Mouse (Mus musculus) left cerebral cortex, postnatal 25 days (tissue): ENCODE results near the gene Jsrp1. TPM values are rescaled to one million over a fixed set of nuclear protein-coding genes. Genes with fewer than 3 reads are reported as not detected.

ENCODE experiments used
- DNase-seq, 2 experiments: peaks; one replicate each; pipeline ENCODE4 v3.0.0; 2022; ENCODE audit warnings: low spot score in 2 of 2, mixed read lengths in 1 of 2
- intact Hi-C: fragments of 180-260 bp; cut with DNase I; formaldehyde crosslinking; loops from one replicate; pipeline ENCODE4 v1.15.1; 2025
- total RNA-seq, 2 experiments: library from RNA; stranded (reverse); gene quantifications; 2 replicates each; pipeline ENCODE4 v1.2.3; 2021

Jsrp1 gene
- total RNA-seq, 2 experiments from 2014 or later = 4.0 to 4.5 TPM

DNA sequence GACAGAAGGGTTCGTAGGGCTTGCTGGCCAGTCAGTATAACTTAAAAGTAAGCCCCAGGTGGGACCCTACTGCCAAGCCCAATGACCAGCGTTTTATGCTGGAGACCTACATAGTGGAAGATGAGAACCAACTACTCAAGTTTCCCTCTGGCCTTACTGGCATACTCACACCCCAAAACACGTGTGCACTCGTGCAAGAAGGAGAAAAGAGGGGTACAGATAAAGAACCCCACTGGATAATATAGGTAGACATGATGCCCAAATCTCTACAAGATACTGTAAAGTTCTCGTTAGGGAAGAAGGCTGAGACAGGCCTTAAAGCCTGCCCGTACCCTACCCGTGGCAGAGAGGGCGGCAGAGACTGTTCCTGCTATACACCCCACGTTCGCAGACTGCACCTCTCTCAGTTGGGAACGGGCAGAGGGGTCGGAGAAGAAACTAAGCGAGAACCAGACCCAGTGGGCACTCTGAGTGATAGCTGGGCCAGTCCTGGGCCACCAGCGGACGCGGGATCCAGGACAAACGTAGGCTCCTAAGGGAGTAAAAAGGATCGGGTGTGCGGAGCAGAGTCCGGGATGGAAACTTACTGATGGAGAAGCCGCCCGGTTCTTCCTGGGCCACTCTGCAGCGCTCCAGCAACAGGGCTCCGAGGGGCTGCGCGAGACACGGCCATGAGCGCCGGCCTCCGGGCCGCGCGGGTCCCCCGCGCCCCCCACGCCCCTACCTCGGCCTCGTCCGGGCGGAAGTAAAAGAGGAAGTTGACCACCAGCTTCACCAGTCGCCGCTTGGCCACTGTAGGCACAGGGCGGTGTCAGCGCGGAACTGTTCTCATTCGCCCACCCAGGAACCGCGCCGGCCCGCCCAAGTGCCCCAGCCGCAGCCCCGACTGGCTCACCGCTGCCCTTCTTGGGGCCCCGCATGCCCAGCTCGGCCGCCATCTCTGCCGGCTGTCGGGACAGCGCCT lies 15.8 kb downstream of the Jsrp1 start:
- intact Hi-C loops = loop anchor here (2.0 kb wide), 1 partner anchor 43 kb away; the partner anchor contains the start of gene Dot1l
- no peak for DNase-seq

DNA sequence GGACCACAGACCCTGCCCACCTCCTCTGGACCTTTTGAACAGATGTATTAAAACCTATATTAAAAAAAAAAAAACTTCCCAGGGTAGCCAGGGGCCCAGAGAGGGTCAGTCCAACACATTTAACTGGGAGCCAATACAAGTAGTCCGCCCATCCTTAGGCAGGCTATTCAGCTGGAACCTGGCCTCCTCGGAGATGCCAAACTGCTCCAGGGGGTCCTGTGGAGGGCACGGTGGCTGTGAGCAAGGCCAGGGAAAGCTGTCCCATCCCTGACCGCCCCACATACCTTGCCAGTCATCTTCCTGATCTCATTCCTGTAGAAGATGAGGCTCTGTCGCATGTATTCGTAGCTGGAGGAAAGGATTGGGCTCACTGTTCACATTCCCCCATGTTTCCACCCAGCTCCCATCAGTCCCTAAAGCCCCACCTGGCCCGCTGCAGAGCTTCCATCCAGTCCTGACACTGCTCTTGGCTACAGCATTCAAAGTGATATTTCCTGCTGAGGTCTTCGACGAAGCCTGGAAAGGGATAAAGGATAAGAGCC lies 16.9 kb downstream of the Jsrp1 start:
- intact Hi-C loops = no loop called here
- no peak for DNase-seq

DNA sequence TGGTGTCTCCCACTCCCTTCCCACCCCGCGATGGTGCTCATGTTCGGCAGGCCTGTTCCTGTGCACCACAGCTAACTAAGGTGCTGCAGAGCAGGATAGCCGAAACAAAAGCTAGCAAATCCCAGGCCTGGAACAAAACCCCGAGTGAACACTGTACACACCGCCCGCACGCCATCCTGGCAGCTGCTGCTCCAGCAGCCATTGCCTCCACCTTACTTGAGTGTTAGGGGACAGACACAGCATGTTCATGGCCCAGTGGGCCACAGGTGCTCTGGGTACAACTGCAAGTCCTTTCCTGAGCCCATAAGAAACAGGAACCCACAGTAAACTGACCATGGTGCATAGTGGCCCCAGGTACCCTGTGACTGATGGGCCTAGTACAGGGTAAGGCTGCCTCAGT lies 18.5 kb downstream of the Jsrp1 start:
- no peak for DNase-seq

DNA sequence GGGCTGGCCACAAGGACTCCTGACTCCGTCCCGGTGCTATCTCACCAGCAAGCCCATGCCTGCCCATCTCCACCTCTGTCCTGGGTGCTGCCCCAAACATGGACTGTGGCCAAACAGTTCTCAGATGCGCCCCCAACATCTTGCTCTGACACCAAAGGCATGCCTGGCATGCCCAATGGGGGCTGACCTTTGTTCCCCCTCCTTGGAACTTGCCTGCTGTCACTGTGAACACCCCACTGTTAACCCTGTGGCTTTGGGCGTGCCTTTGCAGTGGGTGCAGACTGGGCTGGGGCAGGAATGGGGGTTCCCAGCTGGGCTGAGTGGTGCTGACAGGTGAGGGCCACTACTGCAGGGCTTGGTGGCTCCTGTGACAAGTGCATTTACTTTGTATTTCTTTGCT lies 19.5 kb downstream of the Jsrp1 start:
- intact Hi-C loops = no loop called here
- no peak for DNase-seq

More for the DNA sequence above, 18.5 kb downstream of the Jsrp1 start:
- intact Hi-C loops = no loop called here

DNA sequence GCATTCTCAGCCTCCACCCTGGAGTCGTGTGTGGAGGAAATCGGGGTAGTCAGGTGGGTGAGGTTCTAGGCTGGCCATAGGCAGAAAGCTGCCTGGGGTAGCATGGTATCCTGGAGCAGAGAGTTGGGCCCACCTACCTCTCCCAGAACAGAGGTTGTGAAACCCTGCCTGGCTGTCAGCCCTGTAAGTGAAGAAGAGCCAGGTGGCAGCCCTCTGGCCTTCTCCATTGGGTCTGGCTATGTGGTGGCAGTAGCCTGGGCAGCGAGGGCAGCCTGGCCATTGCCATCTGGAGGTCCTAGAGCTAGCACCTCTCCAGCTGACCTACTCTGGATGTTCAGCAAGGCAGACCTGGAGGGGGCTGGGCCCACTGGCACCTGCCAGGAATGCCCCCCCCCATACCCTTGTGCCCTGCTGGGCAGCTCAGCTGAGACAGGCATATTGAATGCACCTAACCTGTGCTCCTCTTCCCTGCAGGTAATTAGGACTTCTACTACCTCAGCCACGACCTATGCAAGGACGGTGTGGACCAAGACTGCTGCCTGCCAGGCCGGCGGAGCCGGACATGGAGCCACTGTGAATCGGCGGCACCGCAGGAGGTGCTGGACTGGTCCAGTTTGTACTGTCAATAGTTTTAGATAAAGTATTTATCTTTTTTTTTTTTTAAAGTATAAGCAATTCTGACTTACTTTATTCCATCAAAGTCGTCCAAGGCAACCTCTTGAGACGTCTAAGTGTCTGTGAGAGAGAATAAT lies 20.1 kb downstream of the Jsrp1 start:
- DNase-seq = no peak
- intact Hi-C loops = no loop called here

DNA sequence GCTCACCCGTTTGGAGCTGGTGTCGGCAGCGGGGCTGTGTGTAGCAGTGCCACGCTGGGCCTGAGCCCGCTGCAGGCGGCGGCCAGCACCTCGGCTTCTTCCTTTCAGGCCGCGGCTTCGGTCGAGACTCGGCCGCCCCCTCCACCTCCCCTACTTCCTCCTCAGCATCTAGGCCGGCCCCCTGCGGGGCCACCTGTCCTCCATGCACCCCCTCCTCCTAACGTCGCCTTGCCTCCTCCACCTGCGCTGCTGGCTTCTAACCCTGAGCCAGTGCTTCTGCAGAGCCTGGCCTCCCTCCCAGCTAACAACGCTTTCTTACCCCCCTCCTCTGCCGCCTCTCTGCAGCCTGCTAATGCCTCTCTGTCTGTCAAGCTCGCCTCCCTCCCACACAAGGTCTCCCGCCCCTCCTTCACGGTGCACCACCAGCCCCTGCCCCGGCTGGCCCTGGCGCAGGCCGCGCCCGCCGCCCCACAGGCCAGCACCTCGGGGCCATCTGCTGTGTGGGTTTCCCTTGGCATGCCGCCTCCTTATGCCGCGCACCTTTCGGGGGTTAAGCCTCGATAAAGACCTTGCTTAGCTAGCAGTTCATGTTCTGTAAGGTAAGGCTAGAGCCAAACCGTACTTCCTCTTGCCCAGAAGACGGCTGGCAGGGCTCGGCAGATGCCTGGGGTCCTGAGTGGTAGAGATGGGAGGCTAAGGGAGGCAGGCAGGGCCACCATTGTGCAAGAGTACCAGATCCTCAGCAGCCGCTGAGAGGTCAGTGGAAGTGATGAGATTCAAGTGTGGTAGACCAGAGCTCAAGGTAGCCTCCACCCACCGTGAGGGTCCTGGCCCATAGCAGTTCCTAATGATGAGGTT lies 20.9 kb downstream of the Jsrp1 start:
- DNase-seq = peak; percentile 27 to 35
- intact Hi-C loops = no loop called here

DNA sequence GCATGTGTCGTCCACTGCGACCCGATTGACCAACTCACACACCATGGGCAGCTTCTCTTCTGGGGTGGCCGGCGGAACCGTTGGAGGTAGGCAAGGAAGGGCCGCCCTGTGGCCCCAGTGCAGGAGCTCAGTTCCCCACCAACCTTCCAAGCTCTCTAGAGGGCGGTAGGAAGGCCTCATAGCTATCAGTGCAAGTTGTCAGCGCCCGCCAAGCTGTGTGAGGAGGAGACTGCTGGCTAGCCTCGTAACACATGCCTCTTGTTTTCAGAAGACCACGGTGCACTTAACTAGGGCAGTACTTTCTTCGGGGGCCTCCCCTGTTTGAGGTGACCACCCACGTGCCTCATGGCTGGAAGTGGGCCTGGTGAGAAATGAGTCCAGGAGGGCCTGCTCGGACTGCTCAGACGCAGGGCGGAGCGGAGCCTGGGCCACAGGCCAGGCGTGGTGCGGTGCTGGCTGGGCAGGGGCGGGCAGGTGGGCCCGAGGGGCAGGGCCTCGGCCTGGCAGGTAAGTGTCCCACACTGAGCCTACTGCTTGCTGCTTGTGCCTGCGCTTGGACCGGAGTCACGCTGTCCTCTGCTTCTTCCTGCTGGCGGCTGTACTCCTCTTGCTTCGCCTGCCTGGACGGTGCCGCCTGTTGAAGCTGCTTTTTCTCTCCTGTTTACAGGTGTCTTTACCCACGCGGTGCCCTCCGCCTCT lies 21.7 kb downstream of the Jsrp1 start:
- intact Hi-C loops = no loop called here
- DNase-seq = peak in 1 of 2 experiments; percentile 69

DNA sequence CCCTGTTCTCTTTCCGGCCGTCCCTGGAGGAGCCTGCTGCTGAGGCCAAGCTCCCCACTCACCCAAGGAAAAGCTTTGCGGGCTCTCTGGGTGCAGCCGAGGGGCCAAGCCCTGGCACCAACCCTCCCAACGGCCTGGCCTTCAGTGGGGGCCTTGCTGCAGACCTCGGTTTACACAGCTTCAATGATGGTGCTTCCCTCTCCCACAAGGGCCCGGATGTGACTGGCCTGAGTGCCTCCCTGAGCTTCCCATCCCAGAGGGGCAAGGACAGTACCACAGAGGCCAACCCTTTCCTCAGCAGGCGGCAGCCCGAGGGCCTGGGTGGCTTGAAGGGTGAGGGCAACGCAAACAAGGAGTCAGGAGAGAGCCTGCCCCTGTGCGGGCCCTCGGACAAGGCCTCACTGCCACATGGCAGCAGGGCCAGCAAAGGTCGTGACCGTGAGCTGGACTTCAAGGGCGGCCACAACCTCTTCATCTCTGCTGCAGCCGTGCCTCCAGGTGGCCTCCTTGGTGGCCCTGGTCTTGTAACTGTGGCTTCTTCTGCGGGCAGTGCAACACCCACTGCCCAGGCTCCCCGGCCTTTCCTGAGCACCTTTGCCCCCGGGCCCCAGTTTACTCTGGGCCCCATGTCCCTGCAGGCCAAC lies 22.4 kb downstream of the Jsrp1 start:
- no peak for DNase-seq
- intact Hi-C loops = no loop called here

DNA sequence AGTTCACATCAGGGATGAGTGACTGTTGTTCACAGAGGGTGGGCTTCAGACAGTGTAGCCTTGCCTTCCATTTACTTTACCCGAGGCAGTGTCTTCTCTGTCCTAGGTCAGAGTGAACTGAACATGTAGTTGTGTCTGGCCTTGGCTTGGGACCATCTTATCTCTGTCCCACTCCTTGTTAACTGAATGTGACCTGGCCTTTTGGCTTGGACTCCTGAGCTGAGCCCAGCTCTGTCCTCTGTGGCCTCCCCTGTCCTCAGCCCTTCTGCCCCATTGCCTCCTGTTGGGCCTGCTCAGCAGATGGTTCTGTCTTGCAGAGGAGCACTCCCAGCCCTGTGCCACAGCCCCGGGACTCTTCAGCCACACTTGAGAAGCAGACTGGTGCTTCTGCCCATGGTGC lies 25.8 kb downstream of the Jsrp1 start:
- intact Hi-C loops = no loop called here

DNA sequence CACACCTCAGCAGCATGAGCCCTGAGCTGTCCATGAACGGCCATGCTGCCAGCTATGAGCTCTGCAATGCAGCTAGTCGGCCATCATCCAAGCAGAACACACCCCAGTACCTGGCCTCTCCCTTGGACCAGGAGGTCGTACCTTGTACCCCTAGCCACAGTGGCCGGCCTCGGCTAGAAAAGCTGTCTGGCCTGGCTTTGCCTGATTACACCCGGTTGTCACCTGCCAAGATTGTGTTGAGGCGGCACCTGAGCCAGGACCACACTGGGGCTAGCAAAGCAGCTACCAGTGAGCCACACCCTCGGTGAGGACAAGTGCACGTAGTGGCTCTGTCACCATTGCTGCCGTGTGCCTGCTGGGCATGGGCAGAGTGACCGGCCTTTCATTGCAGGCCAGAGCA lies 27.3 kb downstream of the Jsrp1 start:
- intact Hi-C loops = loop anchor here (1.0 kb wide), 1 partner anchor 9 kb away; no protein-coding TSS in a partner anchor

More for the DNA sequence above, 25.8 kb downstream of the Jsrp1 start:
- DNase-seq = no peak

DNA sequence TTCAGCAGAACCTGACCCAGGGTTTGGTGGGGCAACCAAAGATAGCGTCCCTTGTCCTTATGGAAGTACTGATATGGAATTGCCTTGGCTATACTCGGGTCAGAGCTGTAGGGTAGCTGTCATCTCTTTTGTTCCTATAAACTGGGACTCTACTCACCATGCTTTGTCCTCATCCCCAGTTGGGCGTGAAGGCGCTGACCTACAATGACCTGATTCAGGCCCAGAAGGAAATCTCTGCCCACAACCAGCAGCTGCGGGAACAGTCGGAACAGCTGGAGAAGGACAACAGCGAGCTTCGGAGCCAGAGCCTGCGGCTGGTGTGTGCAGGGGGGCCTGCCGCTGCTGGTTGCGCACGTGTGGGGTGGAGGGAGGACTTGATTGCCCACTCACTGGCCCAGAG lies 28.4 kb downstream of the Jsrp1 start:
- intact Hi-C loops = no loop called here

More for the DNA sequence above, 27.3 kb downstream of the Jsrp1 start:
- no peak for DNase-seq

DNA sequence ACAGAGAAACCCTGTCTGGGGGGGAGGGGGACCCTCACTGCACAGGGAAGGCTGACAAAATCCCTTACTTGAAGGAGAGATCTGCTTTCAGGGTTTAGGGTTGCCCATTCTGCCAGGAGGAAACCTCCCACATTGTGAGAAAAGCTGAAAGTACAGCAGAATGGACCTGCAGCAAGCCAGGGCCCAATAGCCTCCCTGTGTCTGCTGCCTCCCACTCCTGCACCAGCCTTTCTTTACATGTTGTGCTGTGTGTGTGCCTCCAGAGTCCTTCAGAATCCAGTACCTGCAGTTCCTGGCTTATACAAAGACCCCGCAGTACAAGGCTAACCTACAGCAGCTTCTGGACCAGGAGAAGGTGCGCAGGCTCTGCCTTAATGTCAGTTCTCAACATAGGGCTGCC lies 29.0 kb downstream of the Jsrp1 start:
- peak in 1 of 2 experiments; percentile 65 for DNase-seq

More for the DNA sequence above, 28.4 kb downstream of the Jsrp1 start:
- no peak for DNase-seq

DNA sequence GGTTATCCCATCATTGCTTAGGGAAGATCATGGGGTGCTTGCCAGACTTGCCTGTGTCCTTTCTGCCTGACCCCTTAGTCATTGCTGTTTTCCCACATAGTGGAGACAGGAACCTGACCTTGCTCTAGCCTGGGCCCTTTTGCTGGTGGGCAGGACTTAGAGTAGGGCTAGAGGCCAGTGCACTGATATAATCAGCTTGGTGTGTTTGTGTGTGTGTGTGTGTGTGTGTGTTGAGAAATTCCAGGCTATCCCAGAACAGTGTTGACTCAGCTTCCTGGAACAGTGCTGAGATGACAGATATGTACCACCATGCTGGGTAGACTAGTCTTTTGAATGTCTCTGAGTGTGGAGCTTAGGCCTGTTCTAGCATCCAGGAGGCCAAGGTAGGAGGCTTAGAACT lies 33.7 kb downstream of the Jsrp1 start:
- no peak for DNase-seq
- intact Hi-C loops = no loop called here

More for the DNA sequence above, 29.0 kb downstream of the Jsrp1 start:
- intact Hi-C loops = no loop called here

DNA sequence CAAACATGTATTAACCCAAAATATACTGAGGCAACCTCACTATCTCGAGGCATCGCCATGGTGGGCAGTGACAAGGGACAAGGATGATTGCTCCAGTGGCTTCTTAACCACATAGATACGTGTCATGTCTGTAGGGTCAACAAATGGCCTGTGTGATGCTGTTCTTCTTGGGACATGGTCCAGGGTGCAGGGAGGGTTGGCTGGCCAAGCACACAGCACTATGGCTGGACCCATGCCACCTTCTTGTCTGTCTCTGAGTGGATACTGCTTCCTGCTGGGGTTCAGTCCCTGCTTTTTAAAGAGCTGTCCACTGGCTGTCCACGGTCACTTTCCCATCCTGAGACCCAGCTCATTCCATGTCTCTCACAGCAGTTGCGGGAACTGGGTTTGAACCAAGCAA lies 36.2 kb downstream of the Jsrp1 start:
- intact Hi-C loops = loop anchor here (1.0 kb wide), 1 partner anchor 9 kb away; no protein-coding TSS in a partner anchor

DNA sequence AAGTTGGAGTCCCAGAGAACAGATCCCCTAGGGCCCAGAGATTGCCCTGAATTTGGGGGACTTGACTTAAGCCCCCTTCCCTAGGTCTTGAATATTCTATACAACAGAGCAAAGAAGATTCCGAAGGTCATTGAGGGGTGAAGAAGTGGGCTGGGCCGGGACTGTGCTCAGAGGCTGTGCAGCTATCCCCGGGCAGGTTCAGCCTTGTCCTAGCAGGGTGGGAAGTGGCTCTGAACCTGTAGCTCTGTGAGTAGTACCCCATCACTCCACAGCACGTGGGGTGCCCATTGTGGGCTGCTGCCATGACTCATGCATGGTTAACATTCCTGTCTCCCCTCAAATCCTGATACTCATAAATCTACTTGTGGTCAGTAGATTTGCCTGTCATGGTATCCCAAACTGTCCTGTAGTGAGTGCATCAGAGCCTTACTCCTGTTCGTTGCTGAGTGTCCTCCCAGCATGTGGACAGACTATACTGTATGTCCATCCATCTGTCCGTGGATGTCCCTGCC lies 36.9 kb downstream of the Jsrp1 start:
- intact Hi-C loops = no loop called here
- no peak for DNase-seq

More for the DNA sequence above, 36.2 kb downstream of the Jsrp1 start:
- no peak for DNase-seq

DNA sequence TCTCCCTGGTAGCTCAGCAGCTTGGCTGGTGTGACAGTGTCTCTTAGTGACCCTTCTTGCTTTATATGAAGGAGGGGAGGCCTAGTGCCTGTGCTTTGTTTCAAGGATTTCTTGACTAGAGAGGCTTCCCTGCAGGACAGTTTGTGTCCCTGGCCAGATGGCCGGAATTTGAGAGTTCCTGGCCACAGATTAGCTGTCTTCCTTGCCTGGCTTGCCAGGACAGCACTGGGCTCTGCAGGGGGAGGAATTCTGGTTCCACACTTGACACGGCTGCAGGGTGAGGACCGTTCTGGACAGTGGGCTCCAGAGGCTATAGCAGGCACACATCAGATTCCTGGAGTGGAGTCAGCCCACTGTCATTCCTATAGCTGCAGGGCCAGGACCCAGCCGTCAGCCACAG lies 37.6 kb downstream of the Jsrp1 start:
- intact Hi-C loops = no loop called here
- no peak for DNase-seq

DNA sequence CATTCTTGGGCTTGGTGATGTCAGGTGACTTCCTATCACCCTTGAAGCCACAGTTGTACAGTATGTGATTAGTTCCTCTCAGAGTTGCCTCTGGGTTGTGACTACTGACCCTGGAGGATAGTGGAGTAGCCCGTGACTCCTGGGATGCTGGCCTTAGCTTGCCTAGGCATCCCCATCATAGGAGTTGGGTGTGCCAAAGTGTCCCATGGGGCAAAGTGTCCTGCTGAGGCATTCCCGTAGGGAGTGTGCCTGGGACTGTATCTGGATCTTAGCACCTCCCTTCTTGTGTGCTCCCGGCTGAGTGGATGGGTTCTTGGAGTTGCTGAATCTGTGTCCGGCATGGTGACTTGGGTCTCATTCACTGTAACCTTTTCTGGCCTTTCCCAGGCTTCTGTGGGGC lies 38.3 kb downstream of the Jsrp1 start:
- no peak for DNase-seq
- intact Hi-C loops = loop anchor here (1.0 kb wide), 1 partner anchor 28 kb away; no protein-coding TSS in a partner anchor

DNA sequence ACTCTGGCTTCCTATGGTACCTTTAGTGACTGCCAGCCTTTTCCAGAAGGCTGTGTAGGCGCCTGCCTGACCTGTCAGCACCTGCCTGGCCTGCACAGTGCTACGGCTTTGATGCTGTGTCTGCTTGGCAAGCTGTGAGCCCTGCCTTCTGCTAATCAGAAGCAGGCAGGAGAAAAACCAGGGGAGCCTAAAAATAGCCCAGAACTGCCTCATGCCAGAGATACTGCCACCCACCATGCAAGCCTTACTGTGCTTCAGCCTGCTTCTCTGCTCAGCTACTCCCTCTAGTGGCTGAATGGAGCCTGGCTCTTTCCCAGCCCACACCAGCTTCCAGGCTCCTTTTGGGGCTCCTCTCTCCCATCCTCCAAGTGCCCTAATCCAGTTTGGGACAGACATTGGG lies 38.7 kb downstream of the Jsrp1 start:
- intact Hi-C loops = loop anchor here (1.0 kb wide), 1 partner anchor 27 kb away; no protein-coding TSS in a partner anchor
- DNase-seq = peak; percentile 88 to 97
